Mouse (Mus musculus): Measurements from ENCODE around the gene Vmn2r83.

Gene Vmn2r83

DNA sequence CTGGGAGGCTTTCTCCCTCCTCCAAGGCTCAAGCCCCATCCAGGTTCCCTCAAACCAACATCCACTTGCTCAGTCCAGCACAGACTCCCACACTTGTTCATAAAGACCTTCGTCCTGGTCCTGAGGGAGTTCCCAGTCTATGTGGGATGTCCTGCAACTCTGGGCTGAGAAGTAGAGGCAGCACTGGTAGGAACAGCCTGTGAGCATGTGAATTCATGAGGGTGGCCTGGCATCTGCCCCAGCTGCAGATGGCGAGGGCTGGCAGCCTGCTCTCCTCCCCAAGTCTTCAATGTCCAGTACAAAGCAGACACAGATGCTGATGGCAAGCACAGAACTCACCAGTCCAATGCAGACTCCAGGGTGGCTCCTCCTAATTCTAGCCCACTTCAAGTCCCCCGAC lies 69.8 kb downstream of the Vmn2r83 start:
- DNase-seq, result no peak

DNA sequence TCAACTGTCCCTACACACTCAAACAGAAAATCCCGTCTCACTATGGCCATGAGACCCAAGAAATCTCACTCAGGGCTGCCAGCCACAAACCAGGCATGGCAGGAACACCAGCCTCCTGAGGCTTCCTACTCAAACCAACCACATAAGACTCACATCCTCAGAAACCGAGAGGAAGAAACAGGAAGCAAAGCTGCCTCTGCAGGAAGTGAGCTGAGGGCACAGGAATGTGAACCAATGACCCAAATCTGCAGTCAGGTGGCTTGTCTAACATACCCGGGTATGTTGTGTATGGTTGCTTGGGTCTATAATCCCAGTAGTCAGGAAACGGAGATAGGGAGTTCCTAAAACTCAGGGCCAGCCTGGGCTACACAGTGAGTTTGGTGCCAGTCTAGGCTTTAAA lies 70.3 kb downstream of the Vmn2r83 start:
- DNase-seq, result no peak

DNA sequence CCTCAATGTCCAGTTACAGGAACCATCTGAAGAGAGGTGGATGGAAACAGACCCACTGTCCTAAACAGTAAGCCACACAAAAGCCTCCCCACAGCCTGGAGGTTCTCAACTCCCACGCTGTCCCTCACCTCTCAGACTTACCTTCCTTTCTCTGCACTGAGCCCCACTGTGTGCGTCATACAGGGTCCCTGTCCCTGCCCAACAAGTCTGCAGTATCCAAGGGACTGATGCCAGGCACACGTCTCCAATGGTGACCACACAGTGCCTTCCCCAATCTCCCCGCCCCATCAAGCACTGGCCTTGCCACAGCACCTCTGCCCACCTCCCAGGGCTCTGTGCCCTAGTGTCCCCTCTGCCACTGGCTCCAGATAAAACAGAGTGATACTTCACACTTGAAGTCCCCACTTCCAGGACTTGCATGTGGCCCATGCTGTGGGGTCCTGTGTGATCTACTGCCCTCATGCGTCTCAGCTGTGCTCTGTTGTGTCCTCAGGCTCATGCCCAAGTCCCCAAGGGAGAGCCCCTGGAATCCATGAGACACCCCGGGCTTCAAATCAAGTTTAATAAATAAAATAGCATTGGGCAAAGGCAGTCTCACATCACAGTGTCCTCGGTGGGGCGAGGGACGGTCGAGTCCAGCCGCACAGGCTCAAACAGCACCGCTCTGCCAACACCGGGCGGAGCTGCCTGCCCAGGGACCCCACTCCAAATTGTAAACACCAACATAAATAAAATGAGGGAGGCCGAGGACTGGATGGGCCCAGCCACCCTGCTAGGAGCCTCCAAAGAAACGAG lies 71.4 kb downstream of the Vmn2r83 start:
- DNase-seq, result no peak

- no peak for DNase-seq
Observed at GRCm38 (mm10) chr10:79540746-79541145, 72.2 kb downstream of the Vmn2r83 start.

GRCm38 (mm10) chr10:79541522-79541921 lies 73.0 kb downstream of the Vmn2r83 start:
- DNase-seq, result peak; percentile 59

DNA sequence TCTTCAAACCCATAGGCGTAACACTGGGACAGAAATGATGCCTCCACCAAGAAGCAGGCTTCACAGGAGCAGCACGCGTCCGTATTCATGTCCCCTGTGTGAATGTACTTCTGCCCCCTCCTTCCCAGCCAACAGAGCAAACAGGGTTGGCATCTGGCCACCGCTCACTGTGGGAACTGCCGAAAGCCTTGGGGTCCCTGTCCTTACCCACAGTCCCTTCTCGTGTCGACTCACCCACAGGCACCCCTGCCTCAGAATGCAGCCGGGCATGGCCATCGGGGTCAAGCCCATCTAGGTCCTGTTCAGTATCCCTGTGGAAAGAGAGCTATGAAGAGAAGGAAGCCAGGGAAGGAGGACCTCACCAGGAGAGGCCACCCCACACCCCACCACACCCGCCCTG lies 73.6 kb downstream of the Vmn2r83 start:
- no peak for DNase-seq

Data from kidney, postnatal 14 days (tissue).